Mouse (Mus musculus) liver, adult 2 months (tissue): ENCODE results near the gene Sipa1l2. TPM values are rescaled to one million over a fixed set of nuclear protein-coding genes. Genes with fewer than 3 reads are reported as not detected.
A peak's percentile ranks its signal among the peaks of the same experiment; 100 is the strongest.

Source experiments
- DNase-seq: peaks from one replicate; pipeline ENCODE4 v3.0.0-alpha.2; 2011; ENCODE audit warnings: low read depth, low spot score; ENCODE audit errors: extremely low read depth
- H3K27ac ChIP-seq: fragments of 200-500 bp; replicated peaks from 2 replicates; pipeline ENCODE4 v1.5.1; 2012; ENCODE audit warnings: low read depth, mild to moderate bottlenecking, control low read depth, inconsistent platforms, low read length; ENCODE audit not compliant: insufficient read depth
- H3K27me3 ChIP-seq: fragments of 200-500 bp; 2 replicates; pipeline ENCODE4 v1.6.1; 2012; ENCODE audit warnings: mild to moderate bottlenecking, moderate library complexity, low read length, inconsistent platforms; ENCODE audit not compliant: control insufficient read depth, insufficient read depth
- H3K36me3 ChIP-seq: fragments of 200-500 bp; 2 replicates; pipeline ENCODE4 v1.6.1; 2012; ENCODE audit warnings: low read length, inconsistent platforms; ENCODE audit not compliant: control insufficient read depth, insufficient read depth
- H3K4me1 ChIP-seq: fragments of 200-500 bp; 2 replicates; pipeline ENCODE4 v1.6.1; 2011; ENCODE audit warnings: low read length; ENCODE audit not compliant: control insufficient read depth, insufficient read depth
- H3K4me3 ChIP-seq: fragments of 200-500 bp; 2 replicates; pipeline ENCODE4 v1.5.1; 2011; ENCODE audit warnings: low read depth, mild to moderate bottlenecking, control low read depth, low read length, moderate library complexity; ENCODE audit not compliant: insufficient read depth
- H3K79me2 ChIP-seq: fragments of 200-500 bp; 2 replicates; pipeline ENCODE4 v1.6.1; 2012; ENCODE audit warnings: inconsistent platforms, mild to moderate bottlenecking, low read length, moderate library complexity; ENCODE audit not compliant: control insufficient read depth, insufficient read depth
- H3K9ac ChIP-seq: fragments of 200-500 bp; 2 replicates; pipeline ENCODE4 v1.6.1; 2012; ENCODE audit warnings: low read depth, mild to moderate bottlenecking, control low read depth, inconsistent platforms, low read length
- CTCF ChIP-seq: fragments of 200-500 bp; IDR thresholded peaks from 2 replicates; pipeline ENCODE4 v1.5.1; 2011; ENCODE audit warnings: low read depth, low read length, control low read depth
- POLR2A ChIP-seq: fragments of 200-500 bp; IDR thresholded peaks from 2 replicates; pipeline ENCODE4 v1.6.1; 2011; ENCODE audit warnings: low read length, control low read depth; ENCODE audit not compliant: insufficient read depth; ENCODE audit errors: extremely low read depth
- WGBS: fragments of 180-500 bp; shearing (Covaris S2); methylation state at CpG from one replicate; pipeline ENCODE4 v1.1.7; 2018; 5-methylcytosine and 5-hydroxymethylcytosine counted together
- polyA plus RNA-seq: library from polyadenylated mRNA; depleted of rRNA; stranded (reverse); fragments of >200 nt; gene quantifications from 2 replicates; pipeline ENCODE4 v1.2.3, GENCODE M21; 2012
- total RNA-seq: library from RNA; depleted of rRNA; stranded (reverse); fragments of >200 nt; gene quantifications from 2 replicates; pipeline ENCODE4 v1.2.3, GENCODE M21; 2014

Sipa1l2 gene
- total and polyA plus RNA-seq, 2 experiments = 1.5 to 2.5 TPM

DNA sequence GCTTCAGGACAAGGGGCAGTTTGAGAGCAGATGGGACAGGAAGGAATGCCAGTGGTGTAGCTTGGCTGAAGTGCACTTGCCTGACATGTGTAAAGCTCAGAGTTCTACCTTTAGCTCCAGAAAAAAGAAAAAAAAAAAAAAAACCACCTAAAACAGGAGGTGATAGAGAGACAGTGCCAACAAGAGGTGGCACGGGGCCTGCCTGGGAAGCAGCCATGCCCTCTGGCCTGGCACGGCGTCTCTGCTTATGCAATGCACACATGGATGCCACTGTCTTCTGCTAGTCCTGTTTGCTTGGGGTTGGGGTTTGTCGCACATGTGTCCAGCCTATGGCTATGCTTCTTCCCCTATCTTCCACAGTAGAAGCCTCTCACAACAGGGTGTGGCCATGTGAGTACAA, 2.6 kb upstream of the Sipa1l2 start:
- H3K36me3 ChIP-seq = no peaks in the 10 kb centered on the region
- TF ChIP-seq POLR2A (no peak), CTCF (no peak)
- DNase-seq = peak; percentile 92
- no peak overlapping the region for H3K4me3 ChIP-seq
- H3K27ac ChIP-seq = 0 out of 2 replicates have a peak overlapping the region, but pooled peaks have one; percentile 28
- peaks cover 16% of the 10 kb centered on the region for H3K4me1 ChIP-seq
- peaks cover 3% of the 10 kb centered on the region; the same call in 1 of the 2 replicates for H3K79me2 ChIP-seq
- no peak overlapping the region for H3K9ac ChIP-seq
- H3K27me3 ChIP-seq = no peaks in the 10 kb centered on the region
- 42% methylated on average over 4 of the region's 4 CpGs for WGBS

DNA sequence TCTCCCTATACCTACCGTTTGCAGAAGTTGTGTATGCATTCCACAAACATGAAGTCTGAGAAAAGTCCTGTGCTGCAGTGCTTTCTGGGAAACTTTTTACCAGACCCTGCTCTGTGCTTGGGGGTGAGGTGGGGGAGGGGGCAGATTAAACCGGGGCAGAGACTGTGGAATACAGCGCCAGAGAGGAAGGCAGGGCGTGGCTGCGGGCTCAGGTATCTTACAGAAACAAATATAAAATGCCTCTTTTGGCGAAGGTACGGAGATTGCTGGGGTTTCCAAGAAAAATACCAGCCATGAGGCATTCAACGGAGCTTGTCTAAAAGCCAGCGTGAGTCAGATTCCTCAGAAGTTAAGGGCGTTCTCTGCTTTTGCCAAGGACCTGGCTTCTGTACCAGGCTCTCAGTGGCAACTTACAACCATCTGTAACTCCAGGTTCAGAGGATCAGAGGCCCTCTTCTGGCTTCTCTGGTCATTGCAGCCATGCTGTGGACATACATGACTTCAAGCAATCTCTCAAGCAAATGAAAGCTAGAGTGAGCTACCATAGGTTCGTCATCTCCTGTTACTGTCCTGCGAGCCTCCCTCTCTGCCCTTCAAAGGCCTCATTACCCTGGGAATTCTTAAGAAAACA, 1.3 kb upstream of the Sipa1l2 start:
- Histone ChIP-seq H3K27me3 (no peaks in the 10 kb centered on the region), H3K4me1 (peaks cover 16% of the 10 kb centered on the region), H3K79me2 (peaks cover 3% of the 10 kb centered on the region; the same call in 1 of the 2 replicates), H3K36me3 (no peaks in the 10 kb centered on the region), H3K27ac (no peak overlapping the region), H3K4me3 (no peak overlapping the region), H3K9ac (no peak overlapping the region)
- TF ChIP-seq CTCF (no peak), POLR2A (no peak)
- DNase-seq = peak; percentile 53
- 72% methylated on average over 12 of the region's 12 CpGs for WGBS

DNA sequence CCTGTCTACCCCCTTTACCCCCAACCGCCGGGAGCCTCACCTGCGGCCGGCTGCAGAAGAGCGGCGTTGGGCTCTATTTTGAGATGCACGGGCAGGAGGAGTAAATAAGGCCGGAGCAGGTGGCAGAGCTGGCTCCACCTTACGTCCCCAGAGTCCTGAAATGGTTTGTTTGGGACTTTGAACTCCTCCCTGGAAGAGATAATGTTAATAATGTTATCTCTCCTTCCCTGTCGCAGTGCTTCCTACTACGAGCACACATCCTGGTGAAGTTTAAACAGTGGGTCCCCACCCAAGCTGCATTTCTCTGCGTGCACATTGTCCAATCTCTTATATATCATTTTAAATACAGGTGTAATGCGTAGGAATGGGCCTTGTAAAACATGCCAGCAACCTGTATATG, 781 bp upstream of the Sipa1l2 start:
- peaks cover 16% of the 10 kb centered on the region for H3K4me1 ChIP-seq
- TF ChIP-seq POLR2A (no peak), CTCF (no peak)
- peak overlapping the region; percentile 88 for H3K9ac ChIP-seq
- peak overlapping the region; percentile 79 for H3K4me3 ChIP-seq
- DNase-seq = peak; percentile 81
- no peaks in the 10 kb centered on the region for H3K27me3 ChIP-seq
- no peaks in the 10 kb centered on the region for H3K36me3 ChIP-seq
- H3K27ac ChIP-seq = peak overlapping the region; percentile 89
- WGBS = 7% methylated on average over 13 of the region's 13 CpGs
- H3K79me2 ChIP-seq = peaks cover 3% of the 10 kb centered on the region; the same call in 1 of the 2 replicates

DNA sequence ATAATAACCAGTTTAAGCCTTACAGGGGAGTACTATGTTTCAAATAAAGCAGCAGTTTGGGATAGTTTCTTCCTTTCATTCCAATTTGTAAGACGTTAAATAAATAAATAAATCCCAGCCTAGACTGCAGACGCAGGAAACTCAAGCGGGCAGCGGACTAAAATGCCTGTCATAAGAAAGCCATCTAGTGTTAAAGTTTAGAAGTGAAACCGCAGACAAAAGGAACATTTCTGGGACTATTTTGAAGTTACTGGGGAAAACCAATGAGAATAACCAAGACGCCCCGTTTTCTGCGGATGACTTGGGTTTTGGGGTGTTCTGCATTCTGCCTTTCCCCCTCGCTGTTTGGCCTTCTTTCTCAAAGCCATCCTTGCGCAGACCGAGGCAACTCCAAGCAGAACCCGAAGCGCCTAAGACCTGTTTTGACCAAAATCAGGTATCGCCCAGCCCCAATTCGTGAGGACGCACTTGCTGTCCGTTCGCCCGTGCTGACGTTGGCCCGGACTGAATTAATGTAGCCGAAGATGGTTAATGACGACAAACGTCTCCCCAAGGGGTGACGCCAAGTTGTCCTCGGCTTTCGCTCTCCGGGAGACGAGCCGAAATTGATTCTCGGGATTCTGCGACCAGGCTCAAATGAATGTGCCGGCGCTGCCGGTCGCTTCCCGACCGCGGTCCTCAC, 616 bp downstream of the Sipa1l2 start:
- H3K4me3 ChIP-seq = peak overlapping the region; percentile 81
- peak overlapping the region; percentile 94 for H3K9ac ChIP-seq
- H3K4me1 ChIP-seq = peaks cover 16% of the 10 kb centered on the region
- H3K36me3 ChIP-seq = no peaks in the 10 kb centered on the region
- H3K79me2 ChIP-seq = peaks cover 7% of the 10 kb centered on the region; the same call in 1 of the 2 replicates
- H3K27me3 ChIP-seq = no peaks in the 10 kb centered on the region
- WGBS = under 1% methylated on average over 39 of the region's 39 CpGs
- H3K27ac ChIP-seq = peak overlapping the region; percentile 8; the same call in 1 of the 2 replicates
- DNase-seq = peak; percentile 74
- TF ChIP-seq POLR2A = no peak
- 0 out of 2 replicates have a peak, but pooled peaks have one; percentile 12 for TF ChIP-seq CTCF

DNA sequence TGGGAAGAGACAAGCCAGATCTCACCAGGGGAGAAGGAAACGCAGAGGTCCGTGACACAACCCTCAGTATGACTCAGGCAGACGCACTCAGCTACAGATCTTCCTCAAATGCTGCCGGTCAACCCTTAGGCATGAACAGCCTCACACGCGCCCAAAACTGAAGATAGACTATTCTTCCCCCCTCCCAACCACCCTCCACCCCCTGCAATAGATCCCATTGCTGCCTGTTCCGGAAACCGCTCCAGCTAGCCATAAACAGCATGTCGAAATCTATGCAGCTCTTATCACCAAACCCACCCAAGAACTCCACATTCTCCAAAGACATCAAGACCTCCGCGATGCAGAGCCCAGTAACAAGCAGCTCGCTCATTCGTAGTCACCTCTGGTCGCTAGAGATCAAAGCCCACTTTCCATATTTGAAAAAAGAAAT, 1.2 kb downstream of the Sipa1l2 start:
- Histone ChIP-seq H3K4me1 (peaks cover 16% of the 10 kb centered on the region), H3K27ac (no peak overlapping the region), H3K36me3 (no peaks in the 10 kb centered on the region), H3K27me3 (no peaks in the 10 kb centered on the region), H3K9ac (peak overlapping the region; percentile 38), H3K79me2 (peaks cover 7% of the 10 kb centered on the region; the same call in 1 of the 2 replicates), H3K4me3 (peak overlapping the region; percentile 24)
- peak; percentile 23 for DNase-seq
- no peak for TF ChIP-seq CTCF
- no peak for TF ChIP-seq POLR2A
- WGBS = 9% methylated on average over 14 of the region's 14 CpGs
